Mouse (Mus musculus) cerebellum, adult 2 months (tissue): Measurements from ENCODE around the gene Zfp58. TPM values are rescaled to one million over a fixed set of nuclear protein-coding genes. Genes with fewer than 3 reads are reported as not detected.
"Not testable (repeated sequence)": the region's sequence is repeated elsewhere in the genome, so short reads cannot be mapped to it uniquely, and the experiment has no call there.

Experiments
- DNase-seq, 2 experiments: peaks; one replicate each; pipeline ENCODE4 v3.0.0; 2021
- H3K27ac ChIP-seq: fragments of 200-500 bp; 2 replicates; pipeline ENCODE4 v1.5.1; 2012; ENCODE audit warnings: low read length, control low read depth, inconsistent platforms; ENCODE audit not compliant: insufficient read depth
- H3K27me3 ChIP-seq: fragments of 200-500 bp; 2 replicates; pipeline ENCODE4 v1.6.1; 2012; ENCODE audit warnings: inconsistent platforms, mild to moderate bottlenecking, low read length, moderate library complexity; ENCODE audit not compliant: control insufficient read depth, insufficient read depth
- H3K4me1 ChIP-seq: fragments of 200-500 bp; 2 replicates; pipeline ENCODE4 v1.6.1; 2011; ENCODE audit warnings: low read length; ENCODE audit not compliant: control insufficient read depth, insufficient read depth
- H3K4me3 ChIP-seq: fragments of 200-500 bp; replicated peaks from 2 replicates; pipeline ENCODE3; 2011; ENCODE audit warnings: mild to moderate bottlenecking, low read depth, low read length, control low read depth; ENCODE audit not compliant: insufficient read depth
- CTCF ChIP-seq: fragments of 200-500 bp; IDR thresholded peaks from 2 replicates; pipeline ENCODE4 v1.5.1; 2011; ENCODE audit warnings: low read depth, mild to moderate bottlenecking, control low read depth, low read length, moderate library complexity, borderline replicate concordance; ENCODE audit not compliant: insufficient read depth
- POLR2A ChIP-seq: fragments of 200-500 bp; IDR thresholded peaks from 2 replicates; pipeline ENCODE4 v1.6.1; 2011; ENCODE audit warnings: low read length, control low read depth, borderline replicate concordance; ENCODE audit not compliant: insufficient read depth
- WGBS: fragments of 180-500 bp; shearing (Covaris S2); methylation state at CpG from one replicate; pipeline ENCODE4 v1.1.7; 2018; 5-methylcytosine and 5-hydroxymethylcytosine counted together
- polyA plus RNA-seq: library from polyadenylated mRNA; depleted of rRNA; stranded (reverse); fragments of >200 nt; gene quantifications from 2 replicates; pipeline ENCODE4 v1.2.3, GENCODE M21; 2012; rRNA removed

Zfp58 gene
- polyA plus RNA-seq, 1 experiment = 7.1 TPM

DNA sequence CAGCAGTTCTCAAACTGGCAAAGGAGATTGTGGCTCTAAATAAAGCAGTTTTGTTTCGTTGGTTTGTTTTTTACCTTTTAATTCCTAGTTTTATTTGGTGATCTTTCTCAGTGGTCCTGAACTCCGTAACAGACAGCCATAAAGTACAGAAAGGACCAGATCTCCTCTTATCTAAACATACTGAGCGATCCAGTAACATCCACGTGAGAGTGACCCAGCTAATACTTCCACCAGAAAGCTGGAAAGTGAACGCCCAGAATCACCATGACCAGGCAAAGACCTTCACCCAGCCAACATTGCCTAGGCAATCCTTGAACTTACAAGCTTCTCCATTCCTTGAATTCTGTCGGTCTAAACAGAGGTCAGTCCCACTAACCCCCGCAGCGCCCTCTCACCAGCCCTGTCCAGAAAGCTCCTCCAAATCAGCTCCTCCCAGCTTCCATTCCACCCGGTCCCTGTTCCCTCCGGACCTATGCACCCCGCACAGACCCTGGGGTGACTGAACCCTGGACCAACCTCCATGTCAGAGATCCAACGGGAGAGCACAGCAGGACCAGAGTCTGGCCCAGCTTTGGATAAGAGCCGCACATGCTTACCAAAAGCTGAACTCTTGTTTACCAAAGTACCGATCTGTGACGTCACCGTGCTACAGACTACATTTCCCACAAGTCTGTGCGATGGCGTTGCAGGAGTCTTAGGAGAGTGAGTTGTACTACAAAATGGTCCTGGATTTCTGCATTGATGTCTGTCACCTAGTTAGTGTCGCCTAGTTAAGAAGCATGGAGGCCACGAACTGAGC, 16.5 kb downstream of the Zfp58 start, which contains the start of gene Zfp874b:
Gene Zfp874b, minus strand, starts transcription at position 634 of the 799 bp plus-strand sequence.
- WGBS = 2% methylated on average over 20 of the region's 20 CpGs
- TF ChIP-seq CTCF = no peak
- peak; percentile 50; the same call in 1 of the 2 replicates for TF ChIP-seq POLR2A
- H3K4me1 ChIP-seq = no peaks in the 10 kb centered on the region
- peak within 1 kb of the TSS; percentile 71 for H3K27ac ChIP-seq
- no peaks in the 10 kb centered on the region for H3K27me3 ChIP-seq
- peak; percentile 91 to 92 for DNase-seq
- H3K4me3 ChIP-seq = peak within 1 kb of the TSS; percentile 80

GRCm38 (mm10) chr13:67481528-67481927, 18.8 kb downstream of the Zfp58 start:
- 62% methylated on average over 4 of the region's 4 CpGs for WGBS

DNA sequence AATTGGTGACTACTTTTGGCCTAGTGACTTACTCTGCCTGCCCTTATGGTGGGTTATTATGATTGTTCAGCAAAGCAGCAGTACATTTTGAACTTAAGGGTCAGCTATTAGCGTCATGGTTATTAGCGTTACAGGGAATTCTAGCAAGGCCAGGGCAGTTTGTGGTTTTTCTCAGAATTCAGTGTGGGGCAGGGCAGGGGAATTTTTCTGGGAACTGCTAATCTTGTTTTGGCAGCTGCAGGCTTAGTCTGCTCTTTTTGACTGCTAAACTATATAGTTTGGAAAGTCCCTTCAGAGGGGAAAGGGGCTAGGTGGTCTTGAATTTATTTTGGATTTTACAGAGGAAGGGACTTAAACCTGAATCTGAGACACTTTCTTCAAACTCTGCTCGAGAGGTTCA, 31.1 kb downstream of the Zfp58 start:
- 88% methylated on average over 3 of the region's 3 CpGs for WGBS
- H3K4me1 ChIP-seq = no peaks in the 10 kb centered on the region
- no peak overlapping the region for H3K27ac ChIP-seq
- TF ChIP-seq POLR2A = no peak
- TF ChIP-seq CTCF = no peak
- no peak for DNase-seq
- no peak overlapping the region for H3K4me3 ChIP-seq
- H3K27me3 ChIP-seq = no peaks in the 10 kb centered on the region

More at GRCm38 (mm10) chr13:67481528-67481927, 18.8 kb downstream of the Zfp58 start:
- no peak for DNase-seq
- TF ChIP-seq POLR2A (no peak), CTCF (no peak)
- Histone ChIP-seq H3K27me3 (no peaks in the 10 kb centered on the region), H3K4me1 (no peaks in the 10 kb centered on the region), H3K4me3 (no peak overlapping the region), H3K27ac (no peak overlapping the region)

- H3K4me3 ChIP-seq, H3K27ac ChIP-seq, H3K27me3 ChIP-seq, DNase-seq, H3K4me1 ChIP-seq: not testable (repeated sequence)
- WGBS = 81% methylated on average over 3 of the region's 5 CpGs
These were observed 36.7 kb downstream of the Zfp58 start for GRCm38 (mm10) chr13:67463506-67464185.

GRCm38 (mm10) chr13:67452021-67452309, 48.4 kb downstream of the Zfp58 start:
- WGBS = 5% methylated on average over 3 of the region's 3 CpGs
- no peak for TF ChIP-seq CTCF
- no peak for TF ChIP-seq POLR2A
- DNase-seq = no peak
- Histone ChIP-seq H3K4me1 (no peaks in the 10 kb centered on the region), H3K27ac (peak overlapping the region; percentile 38; the same call in 1 of the 2 replicates), H3K27me3 (no peaks in the 10 kb centered on the region), H3K4me3 (peak overlapping the region; percentile 93)

DNA sequence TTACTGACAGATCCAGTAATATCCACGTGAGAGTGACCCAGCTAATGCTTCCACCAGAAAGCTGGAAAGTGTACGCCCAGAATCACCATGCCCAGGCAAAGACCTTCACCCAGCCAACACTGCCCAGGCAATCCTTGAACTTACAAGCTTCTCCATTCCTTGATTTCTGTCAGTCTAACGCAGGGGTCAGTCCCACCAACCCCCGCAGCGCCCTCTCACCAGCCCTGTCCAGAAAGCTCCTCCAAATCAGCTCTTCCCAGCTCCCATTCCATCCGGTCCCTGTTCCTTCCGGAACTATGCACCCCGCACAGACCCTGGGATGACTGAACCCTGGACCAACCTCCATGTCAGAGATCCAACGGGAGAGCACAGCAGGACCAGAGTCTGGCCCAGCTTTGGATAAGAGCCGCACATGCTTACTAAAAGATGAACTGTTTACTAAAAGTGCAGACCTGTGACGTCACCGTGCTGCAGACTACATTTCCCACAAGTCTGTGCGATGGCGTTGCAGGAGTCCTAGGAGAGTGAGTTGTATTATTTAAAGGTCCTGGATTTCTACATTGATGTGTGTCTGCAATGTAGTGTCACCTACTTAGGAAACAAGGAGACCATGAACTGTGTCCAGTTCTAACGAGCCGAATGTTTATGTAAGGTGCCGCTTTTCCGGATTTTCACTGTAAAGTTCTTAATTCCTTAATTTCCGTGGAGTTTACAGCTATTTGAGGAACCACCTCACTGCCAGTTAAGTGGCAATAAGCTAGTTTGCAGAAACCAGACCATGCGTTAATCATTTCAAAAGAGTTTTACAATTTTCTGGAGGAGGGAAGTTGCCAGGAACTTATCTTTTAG, 49.0 kb downstream of the Zfp58 start, which contains the start of gene Zfp874a:
Gene Zfp874a, minus strand, starts transcription at position 453 of the 849 bp plus-strand sequence.
- no peaks in the 10 kb centered on the region for H3K27me3 ChIP-seq
- DNase-seq = peak; percentile 93 to 94
- WGBS = under 1% methylated on average over 20 of the region's 20 CpGs
- no peak for TF ChIP-seq CTCF
- peak; percentile 43; the same call in 1 of the 2 replicates for TF ChIP-seq POLR2A
- H3K27ac ChIP-seq = peak within 1 kb of the TSS; percentile 80
- H3K4me3 ChIP-seq = peak within 1 kb of the TSS; percentile 93
- no peaks in the 10 kb centered on the region for H3K4me1 ChIP-seq

Other genes with a start within 250 kb of the Zfp58 start
- gene Zfp458, start 222.1 kb downstream of the Zfp58 start, polyA plus RNA-seq = 4.0 TPM in 2 replicates
- 2.9 and 3.4 TPM in 2 replicates for gene Zfp457, start 194.1 kb downstream of the Zfp58 start, polyA plus RNA-seq
- 2.3 and 2.4 TPM in 2 replicates for gene Zfp595, start 168.0 kb downstream of the Zfp58 start, polyA plus RNA-seq
- gene Gm28044, start 140.0 kb downstream of the Zfp58 start, polyA plus RNA-seq = 0.43 TPM in 1 of 2 replicates, not detected in the other
- gene Zfp953, start 139.9 kb downstream of the Zfp58 start, polyA plus RNA-seq = 0.44 and 0.59 TPM in 2 replicates
- not detected in 2 replicates for gene Gm28041, start 124.8 kb downstream of the Zfp58 start, polyA plus RNA-seq
- gene Zfp456, start 124.7 kb downstream of the Zfp58 start, polyA plus RNA-seq = 0.30 and 0.77 TPM in 2 replicates
- 2.9 and 3.2 TPM in 2 replicates for gene Zfp429, start 100.7 kb downstream of the Zfp58 start, polyA plus RNA-seq
- 0.97 and 1.0 TPM in 2 replicates for gene Zfp459, start 79.1 kb downstream of the Zfp58 start, polyA plus RNA-seq
- gene Zfp874a, start 48.9 kb downstream of the Zfp58 start, polyA plus RNA-seq = 7.4 and 8.4 TPM in 2 replicates
- gene Zfp874b, start 16.3 kb downstream of the Zfp58 start, polyA plus RNA-seq = 10.0 and 12.6 TPM in 2 replicates
- not detected in 2 replicates for gene Gm26965, start 25.6 kb upstream of the Zfp58 start, polyA plus RNA-seq
- gene Zfp87, start 25.6 kb upstream of the Zfp58 start, polyA plus RNA-seq = 27.9 and 29.0 TPM in 2 replicates
- 6.8 and 7.0 TPM in 2 replicates for gene Zfp748, start 53.3 kb upstream of the Zfp58 start, polyA plus RNA-seq
- 3.8 TPM in 2 replicates for gene Zfp729b, start 109.2 kb upstream of the Zfp58 start, polyA plus RNA-seq
- gene Gm49345, start 137.2 kb upstream of the Zfp58 start, polyA plus RNA-seq = not detected in 2 replicates
- 4.2 and 5.1 TPM in 2 replicates for gene Zfp729a, start 137.2 kb upstream of the Zfp58 start, polyA plus RNA-seq
- 11.5 and 13.5 TPM in 2 replicates for gene Zfp738, start 186.5 kb upstream of the Zfp58 start, polyA plus RNA-seq
- 4.4 and 4.9 TPM in 2 replicates for gene Zfp65, start 228.6 kb upstream of the Zfp58 start, polyA plus RNA-seq